Mouse (Mus musculus) spleen, adult 10 weeks (tissue): ENCODE measurements around the gene Notch4. TPM values are rescaled to one million over a fixed set of nuclear protein-coding genes. Genes with fewer than 3 reads are reported as not detected.

Experiments used
- polyA plus RNA-seq: library from polyadenylated mRNA; stranded (reverse); fragments of 350-450 nt; fragmentation: Illumina TruSeq; extraction: RNeasy Lipid Tissue Mini Kit (QIAGEN cat#74804); gene quantifications from one replicate; pipeline ENCODE4 v1.2.3, GENCODE M21; 2015; ENCODE audit warnings: low replicate concordance; ENCODE audit not compliant: insufficient read depth

Notch4 gene
- polyA plus RNA-seq, result 2.9 TPM

DNA sequence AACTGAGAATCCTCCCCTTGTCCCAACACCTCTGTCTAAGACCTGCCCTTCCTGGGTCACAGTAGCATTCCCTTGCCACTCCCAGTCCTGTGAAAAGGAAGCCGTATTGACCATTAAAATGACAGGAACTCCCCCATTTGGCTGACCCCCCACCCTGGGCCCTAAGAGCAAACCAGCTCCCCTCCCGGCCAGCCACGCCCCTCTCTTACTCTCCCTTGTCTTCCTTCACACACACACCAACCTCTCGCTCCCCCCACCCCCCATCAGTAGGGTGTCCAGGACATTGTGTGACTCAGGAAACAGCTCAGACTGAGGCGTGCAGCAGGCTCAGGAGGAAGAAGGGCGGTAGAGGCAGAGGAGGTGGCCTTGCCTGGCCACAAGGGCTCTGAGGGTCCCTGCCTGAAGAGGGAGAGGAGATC lies at the start of gene Notch4:
Gene Notch4 (plus strand): TSS at position 266 of the 419 bp plus-strand sequence.

DNA sequence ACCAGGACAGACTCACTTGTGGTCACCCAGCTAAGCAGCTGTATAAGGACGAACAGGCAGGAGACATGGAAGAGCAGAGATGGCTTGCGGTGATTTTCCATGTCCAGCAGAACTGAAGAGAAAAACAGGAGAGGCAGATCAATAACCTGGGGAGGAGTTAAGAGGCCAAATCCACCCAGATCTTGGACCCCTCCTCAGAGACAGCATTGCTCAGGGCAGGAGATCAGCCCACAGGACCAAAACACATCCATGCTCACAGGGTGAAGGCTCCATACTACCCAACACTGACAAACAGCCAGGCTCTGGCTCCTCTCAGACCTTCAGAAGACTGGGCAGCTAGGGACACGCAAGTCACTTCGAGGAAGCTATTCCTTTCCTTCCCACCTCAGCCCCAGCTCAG lies 46.8 kb upstream of the Notch4 start, which contains the start of gene Btnl6:
Gene Btnl6 (minus strand): TSS at position 101 of the 400 bp plus-strand sequence.

GRCm38 (mm10) chr17:34589681-34590101 lies 25.6 kb downstream of the Notch4 start, which contains the start of gene Gpsm3:
Gene Gpsm3, plus strand, starts transcription at chr17:34589806.

DNA sequence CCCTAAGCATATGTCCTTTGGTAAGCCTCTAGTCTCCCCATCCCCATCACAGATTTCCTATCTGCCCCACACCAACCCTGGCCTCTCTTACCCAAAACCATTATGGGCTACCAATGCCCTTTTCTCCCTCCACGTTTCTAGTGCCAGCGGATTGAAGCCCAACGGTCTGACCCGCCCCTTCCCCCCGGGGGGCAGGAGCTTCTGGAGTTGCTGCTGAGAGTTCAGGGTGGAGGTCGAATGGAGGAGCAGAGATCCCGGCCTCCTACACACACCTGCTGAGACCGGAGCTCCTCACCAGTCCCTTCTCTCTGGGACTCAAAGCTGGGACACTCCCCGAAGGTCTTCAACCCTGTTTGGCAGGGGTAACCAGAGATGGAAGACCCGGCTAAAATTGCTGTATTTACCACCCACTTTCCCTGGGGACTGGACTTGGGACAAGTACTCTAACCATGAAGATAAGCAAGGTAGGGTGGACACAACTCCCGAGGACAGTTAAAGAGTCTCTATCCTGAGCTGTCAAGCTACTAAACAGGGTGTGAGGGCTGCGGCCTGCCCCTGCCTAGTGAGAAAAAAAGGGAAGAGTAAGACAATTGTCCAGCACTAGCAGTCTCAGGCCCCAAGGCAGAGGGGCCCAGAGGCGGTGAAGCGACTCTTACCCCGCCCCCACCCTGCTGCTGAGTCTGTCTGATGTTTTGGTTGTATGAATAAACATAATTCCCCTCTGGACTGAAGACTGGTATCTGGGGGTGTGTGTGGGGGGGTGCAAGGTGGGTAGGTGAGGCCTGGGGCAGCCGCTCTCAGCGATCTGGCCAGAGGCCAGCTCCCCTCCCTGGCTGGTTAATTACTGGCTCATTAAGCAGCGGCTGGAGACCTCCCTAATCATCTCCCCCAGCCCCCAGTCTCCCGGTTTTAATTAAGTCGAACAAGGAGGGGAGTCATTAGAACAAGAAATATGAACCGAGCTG lies 27.2 kb downstream of the Notch4 start, which contains the start of gene Pbx2:
Gene Pbx2 (plus strand): TSS at position 238 of the 965 bp plus-strand sequence.

DNA sequence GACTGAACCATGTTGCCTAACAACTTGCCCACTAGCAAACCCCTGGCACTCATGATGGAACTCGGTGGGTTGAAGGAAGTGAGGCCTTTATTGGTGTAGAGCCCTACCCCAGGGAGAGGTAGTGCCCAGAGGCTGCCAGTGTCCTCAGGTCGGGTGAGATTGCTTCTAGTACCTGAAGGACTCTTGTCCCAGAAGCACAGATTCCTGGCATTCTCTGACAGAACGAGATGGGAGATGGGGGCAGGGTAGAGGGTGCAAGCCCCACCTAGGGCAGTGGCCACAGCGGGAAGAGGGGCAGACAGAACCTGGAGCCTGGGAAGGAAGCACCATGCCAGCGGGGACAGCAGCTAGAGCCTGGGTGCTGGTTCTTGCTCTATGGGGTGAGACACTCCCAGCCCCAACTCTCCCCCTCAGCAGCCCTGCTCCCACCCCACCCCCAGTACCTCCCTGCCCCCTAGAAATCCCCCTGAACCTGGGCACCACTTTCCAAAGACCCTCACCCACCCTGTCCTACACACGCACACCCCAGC lies 33.6 kb downstream of the Notch4 start, which contains the start of gene Ager:
Gene Ager (plus strand): TSS at position 297 of the 530 bp plus-strand sequence.

GRCm38 (mm10) chr17:34603375-34604060 lies 39.5 kb downstream of the Notch4 start, which contains the start of gene Rnf5:
Gene Rnf5, minus strand, starts transcription at chr17:34603690.

DNA sequence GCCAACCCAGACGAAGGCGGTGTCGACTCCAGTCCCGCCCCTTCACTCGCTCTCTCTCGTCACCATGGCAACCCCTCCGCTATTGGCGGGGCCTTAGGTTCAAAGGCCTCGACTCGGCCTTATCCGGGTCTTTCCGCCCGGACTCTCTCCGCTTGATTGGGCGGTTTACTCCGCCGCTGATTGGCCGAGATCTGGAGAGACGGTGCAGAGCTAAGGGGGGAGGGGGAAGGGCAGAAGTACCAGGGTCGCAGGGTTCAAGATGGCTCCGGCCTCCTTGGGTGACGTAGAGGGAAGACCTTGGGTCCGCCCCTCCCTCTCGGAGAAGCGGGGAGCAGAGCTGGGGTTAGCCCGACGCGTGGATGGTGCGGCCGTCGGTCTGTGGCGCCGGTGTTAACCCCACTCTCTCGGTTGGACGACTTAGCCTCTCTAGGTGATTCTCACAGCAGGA lies 40.0 kb downstream of the Notch4 start, which contains the start of gene Agpat1:
Gene Agpat1 (plus strand): TSS at position 202 of the 448 bp plus-strand sequence.

DNA sequence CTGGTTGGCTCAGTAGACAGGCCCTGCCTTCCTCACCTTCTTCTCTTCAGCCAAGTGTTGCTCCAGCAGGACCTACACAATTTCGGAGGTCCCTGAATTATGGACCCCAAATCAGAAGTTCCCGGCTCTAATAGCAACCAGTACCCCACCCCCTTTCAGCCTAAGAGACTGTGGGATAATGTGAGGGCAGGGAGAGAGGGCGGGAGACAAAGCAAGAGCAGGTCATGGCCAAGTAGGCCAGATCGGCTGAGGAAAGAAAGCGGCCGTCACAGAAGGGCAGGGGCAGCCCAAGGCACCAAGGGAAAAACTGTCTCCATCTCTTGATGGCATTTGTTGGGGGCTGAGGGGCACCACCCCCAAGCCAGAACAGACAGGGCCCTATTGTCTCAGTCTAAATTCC lies 51.8 kb downstream of the Notch4 start, which contains the start of gene Egfl8:
Gene Egfl8 (minus strand): TSS at position 101 of the 400 bp plus-strand sequence.

DNA sequence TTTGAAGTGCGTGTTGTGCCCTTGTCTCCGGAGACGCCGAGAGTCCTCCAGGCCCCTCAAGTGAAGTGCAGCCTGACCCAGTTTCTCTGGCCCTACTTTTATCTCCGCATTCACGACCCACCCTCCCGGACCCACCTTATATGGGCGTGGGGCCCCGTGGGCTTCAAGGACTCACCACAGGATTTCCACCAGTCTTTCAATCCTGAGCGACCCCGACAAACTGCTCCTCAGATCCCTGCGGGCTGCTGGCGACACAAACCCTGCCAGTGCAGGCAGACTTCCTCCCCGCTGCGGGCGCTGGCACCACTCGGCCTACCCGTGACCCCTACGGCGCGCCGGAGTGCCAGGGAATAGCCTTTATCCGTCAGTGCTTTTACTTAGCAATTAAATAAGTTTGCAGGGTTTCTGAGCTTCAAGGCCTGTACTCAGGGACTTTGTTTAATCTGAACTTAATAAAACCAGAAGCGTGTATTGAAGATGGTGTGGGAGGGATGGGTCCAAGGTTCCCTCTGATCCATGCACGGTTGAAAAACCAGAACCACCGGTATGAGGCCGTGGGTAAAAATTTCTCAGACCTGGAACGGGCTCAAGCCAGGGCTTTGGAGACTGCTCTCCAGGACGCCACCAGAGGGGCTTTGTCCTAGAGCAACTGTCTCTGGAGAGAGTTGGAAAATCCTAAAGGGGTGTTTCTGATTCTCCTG lies 64.0 kb downstream of the Notch4 start, which contains the start of gene Ppt2:
Gene Ppt2 (minus strand): TSS at position 568 of the 701 bp plus-strand sequence.

GRCm38 (mm10) chr17:34629221-34629751 lies 65.2 kb downstream of the Notch4 start, which contains the start of gene Prrt1:
Gene Prrt1, plus strand, starts transcription at chr17:34629533.

Other genes with a start within 250 kb of the Notch4 start
- 75.2 TPM for gene H2-Eb2, start 238.6 kb upstream of the Notch4 start, polyA plus RNA-seq
- 6.9 TPM for gene Btnl2, start 209.4 kb upstream of the Notch4 start, polyA plus RNA-seq
- 0.68 TPM for gene Btnl1, start 187.1 kb upstream of the Notch4 start, polyA plus RNA-seq
- gene BC051142, start 165.4 kb upstream of the Notch4 start, polyA plus RNA-seq, result 14.9 TPM
- 1.8 TPM for gene Btnl4, start 87.0 kb upstream of the Notch4 start, polyA plus RNA-seq
- gene Btnl6, start 46.9 kb upstream of the Notch4 start, polyA plus RNA-seq, result 3.5 TPM
- 186 TPM for gene Gpsm3, start 25.5 kb downstream of the Notch4 start, polyA plus RNA-seq
- gene Pbx2, start 27.0 kb downstream of the Notch4 start, polyA plus RNA-seq, result 42.5 TPM
- gene Ager, start 33.6 kb downstream of the Notch4 start, polyA plus RNA-seq, result 4.0 TPM
- 37.5 TPM for gene Rnf5, start 39.4 kb downstream of the Notch4 start, polyA plus RNA-seq
- 22.9 TPM for gene Agpat1, start 40.0 kb downstream of the Notch4 start, polyA plus RNA-seq
- 2.1 TPM for gene Egfl8, start 51.7 kb downstream of the Notch4 start, polyA plus RNA-seq
- 30.0 TPM for gene Ppt2, start 64.2 kb downstream of the Notch4 start, polyA plus RNA-seq
- 4.6 TPM for gene Prrt1, start 65.3 kb downstream of the Notch4 start, polyA plus RNA-seq
- gene Fkbpl, start 80.5 kb downstream of the Notch4 start, polyA plus RNA-seq, result 9.4 TPM
- 16.5 TPM for gene Atf6b, start 82.9 kb downstream of the Notch4 start, polyA plus RNA-seq
- gene Tnxb, start 106.3 kb downstream of the Notch4 start, polyA plus RNA-seq, result 5.1 TPM
- 87.9 TPM for gene C4b, start 179.6 kb downstream of the Notch4 start, polyA plus RNA-seq
- 1.4 TPM for gene Cyp21a1, start 240.3 kb downstream of the Notch4 start, polyA plus RNA-seq